Mouse (Mus musculus) cerebellum, adult 2 months (tissue): ENCODE results near the gene Agap1.

Experiments used
- CTCF ChIP-seq: fragments of 200-500 bp; IDR thresholded peaks from 2 replicates; pipeline ENCODE4 v1.5.1; 2011; ENCODE audit warnings: low read depth, mild to moderate bottlenecking, control low read depth, low read length, moderate library complexity, borderline replicate concordance; ENCODE audit not compliant: insufficient read depth
- POLR2A ChIP-seq: fragments of 200-500 bp; IDR thresholded peaks from 2 replicates; pipeline ENCODE4 v1.6.1; 2011; ENCODE audit warnings: low read length, control low read depth, borderline replicate concordance; ENCODE audit not compliant: insufficient read depth

- no peak for TF ChIP-seq POLR2A
- no peak for TF ChIP-seq CTCF
These were observed 368.4 kb downstream of the Agap1 start for GRCm38 (mm10) chr1:89823036-89823435.
